Mouse (Mus musculus) lung, adult 2 months (tissue): ENCODE measurements around the gene Bmp10.
A peak's percentile ranks its signal among the peaks of the same experiment; 100 is the strongest.

ENCODE experiments used
- CTCF ChIP-seq: fragments of 200-500 bp; IDR thresholded peaks from 2 replicates; pipeline ENCODE4 v1.5.1; 2011; ENCODE audit warnings: mild to moderate bottlenecking, low read length, control low read depth; ENCODE audit not compliant: insufficient read depth
- POLR2A ChIP-seq: fragments of 200-500 bp; IDR thresholded peaks from 2 replicates; pipeline ENCODE4 v1.6.1; 2011; ENCODE audit warnings: low read depth, mild to moderate bottlenecking, control low read depth, low read length, borderline replicate concordance; ENCODE audit errors: extremely low read depth

DNA sequence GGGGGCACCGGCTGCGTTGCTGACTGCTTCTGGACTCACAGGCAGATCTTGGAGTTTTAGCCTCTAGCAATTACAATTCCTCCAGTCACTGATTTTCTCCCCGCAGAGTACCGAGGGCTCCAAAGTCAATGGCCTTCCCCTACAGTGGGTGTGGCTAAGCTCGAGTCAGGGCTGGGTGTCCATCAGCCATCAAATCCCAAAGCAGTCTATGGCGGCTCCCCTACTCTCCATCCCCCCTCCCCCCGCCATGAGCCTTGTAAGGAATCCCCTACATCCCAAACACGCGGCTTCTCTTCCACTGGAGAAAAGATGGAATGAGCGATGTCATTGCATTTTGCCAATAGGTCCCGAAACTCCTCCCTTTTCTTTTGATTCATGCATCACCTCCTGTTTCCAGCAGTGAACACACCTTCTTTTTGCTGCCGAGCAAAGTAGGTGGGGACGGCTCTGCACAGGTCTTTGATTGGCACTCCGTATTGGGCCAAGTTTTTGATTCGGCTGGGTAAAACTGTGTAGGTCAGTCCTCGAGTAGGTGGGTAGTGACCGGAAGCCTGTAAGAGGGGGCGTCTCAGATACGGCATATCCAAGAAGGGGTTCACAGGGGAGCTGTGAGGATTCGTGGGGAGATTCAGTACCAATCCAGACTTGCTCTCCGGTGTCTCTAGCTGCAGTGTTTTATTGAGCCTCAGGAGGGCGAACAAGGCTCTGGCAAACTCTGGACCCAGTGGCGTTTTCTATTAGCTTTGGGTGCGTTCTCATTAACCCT lies 44.7 kb upstream of the Bmp10 start:
- TF ChIP-seq CTCF (peak; percentile 65), POLR2A (no peak)
